Mouse (Mus musculus): ENCODE data around the gene Hoxc12.

GRCm38 (mm10) chr15:102963671-102964640 is 27.4 kb downstream of the Hoxc12 start:
- TF ChIP-seq CTCF (IDR thresholded peaks at IDR 0.05), result no peak
- TF ChIP-seq EP300 (IDR thresholded peaks at IDR 0.05), result no peak

Measured in lung, postnatal 0 days (tissue).